Mouse (Mus musculus): ENCODE data around the gene Upk3b. TPM values are rescaled to one million over a fixed set of nuclear protein-coding genes. Genes with fewer than 3 reads are reported as not detected.
"Not testable (repeated sequence)": the region's sequence is repeated elsewhere in the genome, so short reads cannot be mapped to it uniquely, and the experiment has no call there.

Gene Upk3b
- polyA plus RNA-seq, 1 experiment from 2014 or later, result 52.1 TPM

GRCm38 (mm10) chr5:136054301-136055077, 16.2 kb downstream of the Upk3b start, which contains the start of gene Upk3bl:
Gene Upk3bl, plus strand, starts transcription at chr5:136054492.
- DNase-seq (ENCODE audit: low spot score), result no peak
- Histone ChIP-seq H3K27ac (ENCODE audit: low read depth) (no peak within 1 kb of the TSS), H3K4me2 (ENCODE audit: low read length) (no peak within 1 kb of the TSS), H3K9me3 (ENCODE audit: control insufficient read depth, low read length) (no peaks in the 10 kb centered on the region), H3K4me1 (replicated peaks; ENCODE audit: control insufficient read depth, insufficient read depth, low read length) (peaks cover 14% of the 10 kb centered on the region; the same call in 1 of the 2 replicates), H3K4me3 (ENCODE audit: low read depth, low read length) (no peak within 1 kb of the TSS), H3K9ac (ENCODE audit: low read length) (no peak within 1 kb of the TSS), H3K36me3 (ENCODE audit: control insufficient read depth, insufficient read depth, low read length) (no peaks in the 10 kb centered on the region), H3K27me3 (replicated peaks; ENCODE audit: control insufficient read depth, insufficient read depth, low read length) (no peaks in the 10 kb centered on the region)
- WGBS, result 85% methylated on average over 11 of the region's 11 CpGs
- no peak for ATAC-seq (replicated peaks; ENCODE audit: low FRiP score, low TSS enrichment, low read depth)

GRCm38 (mm10) chr5:136056062-136056461, 17.8 kb downstream of the Upk3b start:
- no peak overlapping the region for H3K27ac ChIP-seq (ENCODE audit: low read depth)
- no peak for DNase-seq (ENCODE audit: low spot score)
- H3K9ac ChIP-seq (ENCODE audit: low read length), result no peak overlapping the region
- no peak for ATAC-seq (replicated peaks; ENCODE audit: low FRiP score, low TSS enrichment, low read depth)
- H3K4me2 ChIP-seq (ENCODE audit: low read length), result no peak overlapping the region
- no peak overlapping the region for H3K4me3 ChIP-seq (ENCODE audit: low read depth, low read length)
- 46% methylated on average over 4 of the region's 4 CpGs for WGBS
- no peaks in the 10 kb centered on the region for H3K9me3 ChIP-seq (ENCODE audit: control insufficient read depth, low read length)
- no peaks in the 10 kb centered on the region for H3K36me3 ChIP-seq (ENCODE audit: control insufficient read depth, insufficient read depth, low read length)
- H3K27me3 ChIP-seq (replicated peaks; ENCODE audit: control insufficient read depth, insufficient read depth, low read length), result no peaks in the 10 kb centered on the region
- H3K4me1 ChIP-seq (replicated peaks; ENCODE audit: control insufficient read depth, insufficient read depth, low read length), result peaks cover 13% of the 10 kb centered on the region; the same call in 1 of the 2 replicates

DNA sequence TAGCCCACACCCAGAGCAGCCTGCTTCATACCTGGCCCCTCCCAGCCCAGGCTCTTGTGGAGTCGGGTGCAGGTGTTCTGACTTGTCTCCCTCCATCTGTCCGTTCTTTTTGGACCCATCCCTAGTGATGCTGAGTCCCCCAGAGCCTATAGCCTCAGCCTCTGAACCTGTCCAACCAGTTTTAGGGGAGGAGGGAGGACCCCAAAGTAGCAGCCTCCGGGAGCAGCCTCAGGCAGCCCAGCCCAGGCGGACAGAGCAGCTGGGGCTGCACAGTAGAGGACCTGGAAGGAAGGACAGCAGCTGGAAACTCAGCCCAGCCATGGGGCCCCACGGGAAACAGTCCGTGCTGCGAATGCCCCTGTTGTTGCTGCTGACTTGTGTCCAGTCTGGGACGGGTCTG, 18.8 kb downstream of the Upk3b start:
- H3K4me3 ChIP-seq (ENCODE audit: low read depth, low read length), result no peak overlapping the region
- H3K4me1 ChIP-seq (replicated peaks; ENCODE audit: control insufficient read depth, insufficient read depth, low read length), result peaks cover 5% of the 10 kb centered on the region; the same call in 1 of the 2 replicates
- no peaks in the 10 kb centered on the region for H3K9me3 ChIP-seq (ENCODE audit: control insufficient read depth, low read length)
- 15% methylated on average over 8 of the region's 8 CpGs for WGBS
- H3K4me2 ChIP-seq (ENCODE audit: low read length), result no peak overlapping the region
- ATAC-seq (replicated peaks; ENCODE audit: low FRiP score, low TSS enrichment, low read depth) (no peak), DNase-seq (ENCODE audit: low spot score) (no peak)
- H3K27me3 ChIP-seq (replicated peaks; ENCODE audit: control insufficient read depth, insufficient read depth, low read length), result no peaks in the 10 kb centered on the region
- no peaks in the 10 kb centered on the region for H3K36me3 ChIP-seq (ENCODE audit: control insufficient read depth, insufficient read depth, low read length)
- H3K27ac ChIP-seq (ENCODE audit: low read depth), result no peak overlapping the region
- no peak overlapping the region for H3K9ac ChIP-seq (ENCODE audit: low read length)

DNA sequence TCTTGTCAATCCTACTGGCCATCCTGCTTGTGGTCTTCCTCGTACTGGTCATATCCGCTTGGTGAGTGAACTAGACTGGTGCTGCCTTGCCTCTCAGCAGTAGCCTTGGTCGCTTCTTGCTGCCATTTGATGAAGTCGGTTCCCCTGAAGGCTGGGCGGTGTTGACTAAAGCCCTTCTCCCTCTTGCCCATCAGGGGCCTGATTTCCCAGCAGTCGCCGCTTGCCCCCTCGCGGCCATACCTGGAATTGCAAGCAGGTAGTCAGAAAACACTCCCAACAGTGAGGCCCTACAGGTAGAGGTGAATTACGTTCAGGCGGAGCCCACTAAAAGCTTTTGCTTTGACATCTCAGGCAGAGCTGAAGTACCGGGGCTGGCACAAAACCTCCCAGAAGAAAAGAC, 23.3 kb downstream of the Upk3b start:
- Histone ChIP-seq H3K9me3 (ENCODE audit: control insufficient read depth, low read length) (no peaks in the 10 kb centered on the region), H3K4me1 (replicated peaks; ENCODE audit: control insufficient read depth, insufficient read depth, low read length) (0 out of 2 replicates have a peak, but pooled peaks cover 2% of the 10 kb centered on the region), H3K27ac (ENCODE audit: low read depth) (no peak overlapping the region), H3K4me2 (ENCODE audit: low read length) (no peak overlapping the region), H3K9ac (ENCODE audit: low read length) (no peak overlapping the region), H3K36me3 (ENCODE audit: control insufficient read depth, insufficient read depth, low read length) (no peaks in the 10 kb centered on the region), H3K27me3 (replicated peaks; ENCODE audit: control insufficient read depth, insufficient read depth, low read length) (no peaks in the 10 kb centered on the region), H3K4me3 (ENCODE audit: low read depth, low read length) (no peak overlapping the region)
- ATAC-seq (replicated peaks; ENCODE audit: low FRiP score, low TSS enrichment, low read depth), result no peak
- peak; percentile 94 for DNase-seq (ENCODE audit: low spot score)
- 11% methylated on average over 12 of the region's 12 CpGs for WGBS

DNA sequence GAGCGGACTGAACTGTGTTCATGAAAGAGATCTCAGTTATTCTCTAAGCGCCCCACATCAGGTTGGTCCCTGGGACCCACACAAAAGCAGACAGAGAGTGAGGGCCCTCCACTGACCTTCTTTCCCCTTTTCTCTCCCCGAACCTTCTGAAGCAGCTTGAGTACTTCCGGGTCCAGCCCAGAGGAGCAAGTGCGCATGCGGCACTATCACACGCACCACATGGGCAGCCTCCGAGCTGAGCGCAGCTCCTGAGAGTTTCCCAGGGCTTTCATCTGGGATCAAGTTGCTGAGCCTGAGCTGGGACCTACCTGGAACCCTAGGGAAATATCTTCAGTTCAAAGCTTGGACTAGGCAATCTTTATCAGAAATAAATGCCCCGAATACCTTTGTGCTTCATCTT, 25.6 kb downstream of the Upk3b start:
- no peak for ATAC-seq (replicated peaks; ENCODE audit: low FRiP score, low TSS enrichment, low read depth)
- WGBS, result 91% methylated on average over 10 of the region's 10 CpGs
- Histone ChIP-seq H3K36me3 (ENCODE audit: control insufficient read depth, insufficient read depth, low read length) (no peaks in the 10 kb centered on the region), H3K27ac (ENCODE audit: low read depth) (no peak overlapping the region), H3K4me3 (ENCODE audit: low read depth, low read length) (no peak overlapping the region), H3K9me3 (ENCODE audit: control insufficient read depth, low read length) (no peaks in the 10 kb centered on the region), H3K4me2 (ENCODE audit: low read length) (no peak overlapping the region), H3K4me1 (replicated peaks; ENCODE audit: control insufficient read depth, insufficient read depth, low read length) (0 out of 2 replicates have a peak, but pooled peaks cover 2% of the 10 kb centered on the region), H3K27me3 (replicated peaks; ENCODE audit: control insufficient read depth, insufficient read depth, low read length) (no peaks in the 10 kb centered on the region), H3K9ac (ENCODE audit: low read length) (no peak overlapping the region)
- no peak for DNase-seq (ENCODE audit: low spot score)

DNA sequence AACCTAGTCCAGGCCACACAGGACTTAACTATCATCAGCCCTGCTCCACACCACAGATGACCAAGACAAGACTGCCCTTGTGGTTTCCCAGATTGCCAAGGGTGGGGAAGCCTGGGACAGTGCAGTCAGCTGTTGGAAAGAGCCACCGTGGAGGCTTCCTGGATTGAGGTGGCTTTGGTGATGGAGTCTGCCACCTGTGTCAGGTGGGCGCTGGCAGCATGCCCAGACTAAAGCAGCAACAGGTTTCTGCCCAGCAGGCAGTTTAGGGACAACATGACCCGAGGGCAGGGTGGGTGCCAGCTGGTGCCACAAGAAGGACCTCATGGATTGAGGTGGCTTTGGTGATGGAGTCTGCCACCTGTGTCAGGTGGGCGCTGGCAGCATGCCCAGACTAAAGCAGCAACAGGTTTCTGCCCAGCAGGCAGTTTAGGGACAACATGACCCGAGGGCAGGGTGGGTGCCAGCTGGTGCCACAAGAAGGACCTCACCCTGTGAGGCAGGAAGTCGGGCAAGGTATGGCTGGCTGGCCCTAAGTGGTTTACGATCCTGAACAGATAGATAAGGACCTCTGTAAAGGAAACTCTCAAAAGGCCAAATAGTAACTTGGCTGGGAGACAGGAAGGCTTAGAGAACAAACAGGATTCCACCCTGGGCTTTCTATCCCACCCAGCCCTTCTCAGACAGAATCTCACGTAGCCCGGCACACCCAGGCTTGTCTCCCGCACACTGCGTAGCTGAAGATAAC, 28.3 kb downstream of the Upk3b start:
- 62% methylated on average over 11 of the region's 11 CpGs for WGBS
- not testable (repeated sequence) for H3K4me1 ChIP-seq (replicated peaks; ENCODE audit: control insufficient read depth, insufficient read depth, low read length)

DNA sequence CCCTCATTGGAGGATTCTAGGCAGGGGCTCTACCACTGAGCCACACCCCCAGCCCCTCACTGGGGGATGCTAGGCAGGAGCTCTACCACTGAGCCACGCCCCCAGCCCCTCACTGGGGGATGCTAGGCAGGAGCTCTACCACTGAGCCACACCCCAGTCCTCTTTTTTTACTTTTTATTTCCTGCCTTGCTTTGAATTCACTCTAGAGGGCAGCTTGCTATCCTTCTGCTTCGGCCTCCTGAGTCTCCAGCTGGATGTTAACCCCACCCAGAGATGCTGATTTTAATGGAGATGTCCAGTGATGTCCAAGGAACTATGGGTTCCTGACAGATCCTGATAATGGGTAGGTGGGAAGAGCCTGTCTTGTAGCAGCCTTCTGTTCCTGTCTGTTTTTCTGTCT, 31.1 kb downstream of the Upk3b start:
- H3K9ac ChIP-seq (ENCODE audit: low read length), result no peak overlapping the region
- WGBS, result 84% methylated on average over 2 of the region's 2 CpGs
- DNase-seq (ENCODE audit: low spot score) (no peak), ATAC-seq (replicated peaks; ENCODE audit: low FRiP score, low TSS enrichment, low read depth) (no peak)
- no peaks in the 10 kb centered on the region for H3K9me3 ChIP-seq (ENCODE audit: control insufficient read depth, low read length)
- no peaks in the 10 kb centered on the region for H3K4me1 ChIP-seq (replicated peaks; ENCODE audit: control insufficient read depth, insufficient read depth, low read length)
- no peaks in the 10 kb centered on the region for H3K36me3 ChIP-seq (ENCODE audit: control insufficient read depth, insufficient read depth, low read length)
- H3K27me3 ChIP-seq (replicated peaks; ENCODE audit: control insufficient read depth, insufficient read depth, low read length), result no peaks in the 10 kb centered on the region
- H3K4me3 ChIP-seq (ENCODE audit: low read depth, low read length), result no peak overlapping the region
- no peak overlapping the region for H3K27ac ChIP-seq (ENCODE audit: low read depth)
- no peak overlapping the region for H3K4me2 ChIP-seq (ENCODE audit: low read length)

More for the DNA sequence above, 28.3 kb downstream of the Upk3b start:
- H3K9ac ChIP-seq (ENCODE audit: low read length); H3K27ac ChIP-seq (ENCODE audit: low read depth); H3K4me2 ChIP-seq (ENCODE audit: low read length); ATAC-seq (replicated peaks; ENCODE audit: low FRiP score, low TSS enrichment, low read depth); H3K4me3 ChIP-seq (ENCODE audit: low read depth, low read length); H3K27me3 ChIP-seq (replicated peaks; ENCODE audit: control insufficient read depth, insufficient read depth, low read length); DNase-seq (ENCODE audit: low spot score); H3K9me3 ChIP-seq (ENCODE audit: control insufficient read depth, low read length); H3K36me3 ChIP-seq (ENCODE audit: control insufficient read depth, insufficient read depth, low read length): not testable (repeated sequence)

DNA sequence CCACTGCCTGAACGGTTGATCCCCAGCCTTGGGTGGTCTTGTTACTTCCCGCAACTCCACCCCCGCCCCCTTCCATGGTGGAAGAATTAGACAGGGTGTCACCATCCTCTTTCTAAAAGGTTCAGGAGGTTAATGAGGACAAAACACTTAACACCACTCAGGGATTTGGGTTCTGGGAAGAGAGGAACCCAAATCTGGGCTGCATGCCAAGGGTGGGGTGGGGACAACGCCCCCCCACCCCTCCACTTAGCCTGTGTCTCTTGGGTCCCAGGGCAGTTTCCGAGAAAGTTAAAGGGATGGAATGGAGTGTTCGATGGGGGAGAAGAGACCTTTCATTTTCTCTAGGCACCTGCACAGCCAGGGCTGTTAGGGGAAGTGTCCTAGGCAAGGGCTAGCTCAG, 34.8 kb downstream of the Upk3b start:
- DNase-seq (ENCODE audit: low spot score) (no peak), ATAC-seq (replicated peaks; ENCODE audit: low FRiP score, low TSS enrichment, low read depth) (no peak)
- 62% methylated on average over 6 of the region's 6 CpGs for WGBS
- Histone ChIP-seq H3K36me3 (ENCODE audit: control insufficient read depth, insufficient read depth, low read length) (no peaks in the 10 kb centered on the region), H3K4me3 (ENCODE audit: low read depth, low read length) (no peak overlapping the region), H3K4me2 (ENCODE audit: low read length) (no peak overlapping the region), H3K4me1 (replicated peaks; ENCODE audit: control insufficient read depth, insufficient read depth, low read length) (0 out of 2 replicates have a peak, but pooled peaks cover 9% of the 10 kb centered on the region), H3K9ac (ENCODE audit: low read length) (no peak overlapping the region), H3K9me3 (ENCODE audit: control insufficient read depth, low read length) (no peaks in the 10 kb centered on the region), H3K27ac (ENCODE audit: low read depth) (no peak overlapping the region), H3K27me3 (replicated peaks; ENCODE audit: control insufficient read depth, insufficient read depth, low read length) (no peaks in the 10 kb centered on the region)

All from intestine, embryonic 14.5 days (tissue).